Mouse (Mus musculus): ENCODE measurements around the gene Gm47955. TPM values are rescaled to one million over a fixed set of nuclear protein-coding genes. Genes with fewer than 3 reads are reported as not detected.

Gene Gm47955
- polyA plus RNA-seq, 1 experiment from 2014 or later: not detected

DNA sequence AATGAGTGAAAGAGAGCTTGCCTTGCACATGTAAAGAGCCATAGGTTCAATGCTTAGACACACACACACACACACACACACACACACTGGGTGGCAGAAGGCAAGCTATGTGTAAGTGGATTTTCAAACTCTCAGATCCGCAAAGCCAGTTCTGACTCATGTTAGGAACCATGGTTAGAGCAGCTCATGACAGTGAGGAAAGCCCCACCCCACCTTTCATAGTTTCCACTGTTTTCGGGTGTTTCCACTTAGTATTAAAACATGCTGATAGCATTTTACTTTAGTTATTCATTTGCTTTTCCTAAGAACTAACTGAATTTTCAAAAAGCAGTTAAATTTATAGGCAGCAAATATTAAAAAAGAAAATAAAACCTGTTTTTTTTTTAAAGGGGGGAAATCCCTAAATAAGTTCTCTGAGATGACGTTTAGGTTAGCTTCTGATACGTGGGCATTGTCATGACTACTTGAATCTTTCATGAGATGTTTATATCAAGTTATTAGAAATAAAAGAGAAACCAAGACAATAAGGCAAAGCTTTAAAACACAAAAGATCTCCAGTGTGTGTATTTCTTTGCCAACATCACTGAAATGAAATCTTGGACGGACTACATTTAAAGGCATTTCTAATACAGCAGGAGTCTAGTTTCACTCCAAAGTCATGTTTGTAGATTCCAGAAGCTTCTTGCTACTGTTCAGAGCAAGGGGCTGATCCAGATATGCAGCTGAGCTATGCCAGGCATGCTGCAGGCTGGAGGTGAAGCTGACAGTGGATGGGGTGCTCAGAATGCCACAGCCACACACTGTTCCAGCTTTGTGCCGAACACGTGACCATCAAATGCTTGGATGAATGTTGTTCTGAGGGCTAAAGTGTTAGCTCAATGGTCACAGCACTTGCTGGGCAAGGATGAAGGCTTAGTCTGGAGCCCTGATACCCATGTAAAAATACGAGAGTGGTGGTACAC is 46.4 kb downstream of the Gm47955 start:
- H3K9me3 ChIP-seq (ENCODE audit: control insufficient read depth, low read length): no peaks in the 10 kb centered on the region
- no peak overlapping the region for H3K27ac ChIP-seq (ENCODE audit: low read depth, low read length)
- WGBS: 90% methylated on average over 8 of the region's 8 CpGs
- ATAC-seq (ENCODE audit: low FRiP score): no peak
- H3K4me3 ChIP-seq (ENCODE audit: low read depth, low read length): no peak overlapping the region
- H3K4me2 ChIP-seq (replicated peaks; ENCODE audit: low read depth, low read length): no peak overlapping the region
- H3K4me1 ChIP-seq (replicated peaks; ENCODE audit: control insufficient read depth, insufficient read depth, low read length): no peaks in the 10 kb centered on the region
- no peak for DNase-seq (ENCODE audit: low spot score)
- H3K9ac ChIP-seq (ENCODE audit: low read depth, low read length): no peak overlapping the region
- no peaks in the 10 kb centered on the region for H3K27me3 ChIP-seq (ENCODE audit: control insufficient read depth, insufficient read depth, low read length)
- H3K36me3 ChIP-seq (ENCODE audit: control insufficient read depth, insufficient read depth, low read length): no peaks in the 10 kb centered on the region

- H3K27ac ChIP-seq (ENCODE audit: low read depth, low read length): no peak overlapping the region
- DNase-seq (ENCODE audit: low spot score): no peak
- no peak overlapping the region for H3K4me2 ChIP-seq (replicated peaks; ENCODE audit: low read depth, low read length)
- ATAC-seq (ENCODE audit: low FRiP score): no peak
- 75% methylated on average over 6 of the region's 6 CpGs for WGBS
- no peaks in the 10 kb centered on the region for H3K9me3 ChIP-seq (ENCODE audit: control insufficient read depth, low read length)
- no peak overlapping the region for H3K4me3 ChIP-seq (ENCODE audit: low read depth, low read length)
- H3K36me3 ChIP-seq (ENCODE audit: control insufficient read depth, insufficient read depth, low read length): no peaks in the 10 kb centered on the region
- no peaks in the 10 kb centered on the region for H3K4me1 ChIP-seq (replicated peaks; ENCODE audit: control insufficient read depth, insufficient read depth, low read length)
- H3K9ac ChIP-seq (ENCODE audit: low read depth, low read length): no peak overlapping the region
- H3K27me3 ChIP-seq (ENCODE audit: control insufficient read depth, insufficient read depth, low read length): no peaks in the 10 kb centered on the region
Observed at GRCm38 (mm10) chr1:83007471-83007870, 47.4 kb downstream of the Gm47955 start.

Other genes with a start within 250 kb of the Gm47955 start
- gene Mff, start 235.4 kb upstream of the Gm47955 start, polyA plus RNA-seq (2014; fragmentation: Nextera tagmentation; extraction: Ambion mirVana): 279 and 298 TPM in 2 replicates
- not detected in 2 replicates for gene Tm4sf20, start 191.8 kb upstream of the Gm47955 start, polyA plus RNA-seq (2014; fragmentation: Nextera tagmentation; extraction: Ambion mirVana)
- gene Gm47791, start 189.0 kb upstream of the Gm47955 start, polyA plus RNA-seq (2014; fragmentation: Nextera tagmentation; extraction: Ambion mirVana): not detected in 2 replicates
- 47.2 and 54.4 TPM in 2 replicates for gene Agfg1, start 120.8 kb upstream of the Gm47955 start, polyA plus RNA-seq (2014; fragmentation: Nextera tagmentation; extraction: Ambion mirVana)
- gene A030005L19Rik, start 47.0 kb upstream of the Gm47955 start, polyA plus RNA-seq (2014; fragmentation: Nextera tagmentation; extraction: Ambion mirVana): 0.20 TPM in 1 of 2 replicates, not detected in the other
- gene A030014E15Rik, start 35.4 kb upstream of the Gm47955 start, polyA plus RNA-seq (2014; fragmentation: Nextera tagmentation; extraction: Ambion mirVana): not detected in 2 replicates
- not detected in 2 replicates for gene Gm6217, start 28.9 kb upstream of the Gm47955 start, polyA plus RNA-seq (2014; fragmentation: Nextera tagmentation; extraction: Ambion mirVana)
- gene A030003K21Rik, start 16.9 kb upstream of the Gm47955 start, polyA plus RNA-seq (2014; fragmentation: Nextera tagmentation; extraction: Ambion mirVana): not detected in 2 replicates
- not detected in 2 replicates for gene Gm7544, start 4.3 kb upstream of the Gm47955 start, polyA plus RNA-seq (2014; fragmentation: Nextera tagmentation; extraction: Ambion mirVana)
- gene Gm47959, start 40.3 kb downstream of the Gm47955 start, polyA plus RNA-seq (2014; fragmentation: Nextera tagmentation; extraction: Ambion mirVana): not detected in 2 replicates
- 0.20 and 0.34 TPM in 2 replicates for gene Slc19a3, start 78.2 kb downstream of the Gm47955 start, polyA plus RNA-seq (2014; fragmentation: Nextera tagmentation; extraction: Ambion mirVana)
- gene Krtap28-10, start 82.2 kb downstream of the Gm47955 start, polyA plus RNA-seq (2014; fragmentation: Nextera tagmentation; extraction: Ambion mirVana): not detected in 2 replicates
- not detected in 2 replicates for gene Gm47969, start 84.6 kb downstream of the Gm47955 start, polyA plus RNA-seq (2014; fragmentation: Nextera tagmentation; extraction: Ambion mirVana)
- gene A030005K14Rik, start 99.1 kb downstream of the Gm47955 start, polyA plus RNA-seq (2014; fragmentation: Nextera tagmentation; extraction: Ambion mirVana): not detected in 2 replicates
- not detected in 2 replicates for gene Krtap28-13, start 100.6 kb downstream of the Gm47955 start, polyA plus RNA-seq (2014; fragmentation: Nextera tagmentation; extraction: Ambion mirVana)
- gene Ccl20, start 156.5 kb downstream of the Gm47955 start, polyA plus RNA-seq (2014; fragmentation: Nextera tagmentation; extraction: Ambion mirVana): not detected in 2 replicates
- 0.63 and 0.83 TPM in 2 replicates for gene Daw1, start 199.5 kb downstream of the Gm47955 start, polyA plus RNA-seq (2014; fragmentation: Nextera tagmentation; extraction: Ambion mirVana)

Data from hindbrain, embryonic 11.5 days (tissue).